Mouse (Mus musculus): Measurements from ENCODE around the gene Iqcm. TPM values are rescaled to one million over a fixed set of nuclear protein-coding genes. Genes with fewer than 3 reads are reported as not detected.

Iqcm gene
- polyA plus RNA-seq (2014; fragmentation: Illumina TruSeq; extraction: RNeasy Lipid Tissue Mini Kit (QIAGEN cat#74804)), result 1.7 TPM

DNA sequence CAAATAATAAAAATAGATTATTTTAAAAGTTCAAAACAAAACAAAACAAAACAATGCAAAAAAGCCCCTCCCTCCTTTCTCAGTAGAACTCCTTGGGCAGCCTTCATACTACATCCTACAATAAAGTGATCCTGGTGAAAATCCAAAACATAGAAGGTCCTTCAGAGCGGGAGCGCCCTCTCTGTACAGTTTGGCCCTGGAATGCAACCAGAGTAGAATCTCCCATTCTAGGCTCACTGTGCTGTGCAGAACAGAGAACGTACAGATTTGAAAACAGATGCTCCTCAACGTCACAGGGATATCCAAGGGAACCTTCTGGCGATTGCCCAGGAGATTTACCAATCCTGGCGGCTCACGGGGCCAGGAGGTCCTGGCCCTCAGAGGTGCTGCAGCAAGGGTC lies at the start of gene Iqcm:
Gene Iqcm (plus strand): TSS at position 301 of the 400 bp plus-strand sequence.

GRCm38 (mm10) chr8:75406489-75406888 lies 42.0 kb upstream of the Iqcm start, which contains the start of gene Gm10358:
Gene Gm10358, minus strand, starts transcription at chr8:75406589.

Other genes with a start within 250 kb of the Iqcm start
- 0.46 TPM for gene Rasd2, start 234.8 kb upstream of the Iqcm start, polyA plus RNA-seq (2014; fragmentation: Illumina TruSeq; extraction: RNeasy Lipid Tissue Mini Kit (QIAGEN cat#74804))
- not detected for gene Gm10358, start 42.1 kb upstream of the Iqcm start, polyA plus RNA-seq (2014; fragmentation: Illumina TruSeq; extraction: RNeasy Lipid Tissue Mini Kit (QIAGEN cat#74804))

Data from ovary, adult 10 weeks (tissue).